Mouse (Mus musculus) macrophage (primary cell): Measurements from ENCODE around the gene Kcnd1. TPM values are rescaled to one million over a fixed set of nuclear protein-coding genes. Genes with fewer than 3 reads are reported as not detected.
"Not testable (repeated sequence)": the region's sequence is repeated elsewhere in the genome, so short reads cannot be mapped to it uniquely, and the experiment has no call there.

Source experiments
- H3K27ac ChIP-seq: fragments of 350-480 bp; formaldehyde crosslinking; 2 replicates; pipeline ENCODE4 v1.9.0; 2021
- H3K36me3 ChIP-seq: fragments of 350-480 bp; formaldehyde crosslinking; 2 replicates; pipeline ENCODE4 v1.9.0; 2021; ENCODE audit errors: inconsistent target
- H3K4me3 ChIP-seq: fragments of 350-480 bp; formaldehyde crosslinking; 2 replicates; pipeline ENCODE4 v1.9.0; 2021; ENCODE audit errors: inconsistent target
- H3K79me2 ChIP-seq: fragments of 350-480 bp; formaldehyde crosslinking; 2 replicates; pipeline ENCODE4 v1.9.0; 2021; ENCODE audit errors: inconsistent target
- WGBS: methylation state at CpG from one replicate; pipeline ENCODE4 v1.1.7; 2026; ENCODE audit warnings: inconsistent platforms; ENCODE audit not compliant: missing documents; 5-methylcytosine and 5-hydroxymethylcytosine counted together
- polyA plus RNA-seq: library from polyadenylated mRNA; stranded (reverse); fragments of 250-400 nt; gene quantifications from 3 replicates; pipeline ENCODE4 v1.2.4, GENCODE M21; 2018; ENCODE audit warnings: inconsistent platforms
- total RNA-seq, 78 experiments: library from RNA; depleted of rRNA; stranded (reverse); fragments of 250-400 nt; gene quantifications; 1 replicate in 9 of 78; 2 replicates in 24 of 78; 3 replicates in 43 of 78; 4 replicates in 2 of 78; pipeline ENCODE4 v1.2.4; 2018; ENCODE audit warnings: inconsistent platforms in 56 of 78

Kcnd1 gene
- total RNA-seq (2018; cell fraction: chromatin; rRNA removed), result 1 to 10 TPM in 18 of 26 experiments, under 1 TPM in 8; 0.29 to 3.0 (median 1.7) TPM
- 1 to 10 TPM in 6 of 26 experiments, under 1 TPM in 19, not detected in 1; 0.04 to 1.8 (median 0.22) TPM for total RNA-seq (2018; cell fraction: cytosol; rRNA removed)
- total RNA-seq (2018; cell fraction: nucleus; rRNA removed), result 1 to 10 TPM in 21 of 26 experiments, under 1 TPM in 5; 0.46 to 4.3 (median 1.3) TPM
- polyA plus RNA-seq, result 0.03 to 0.06 TPM (median 0.04 TPM) in 3 replicates

GRCm38 (mm10) chrX:7821865-7822779 lies at the start of gene Kcnd1:
Kcnd1 (plus strand) TSS chrX:7822289.
- Histone ChIP-seq H3K27ac (no peak within 1 kb of the TSS), H3K4me3 (no peak within 1 kb of the TSS), H3K79me2 (no peaks in the 10 kb centered on the region), H3K36me3 (no peaks in the 10 kb centered on the region)
- WGBS, result 21% methylated on average over 22 of the region's 24 CpGs

DNA sequence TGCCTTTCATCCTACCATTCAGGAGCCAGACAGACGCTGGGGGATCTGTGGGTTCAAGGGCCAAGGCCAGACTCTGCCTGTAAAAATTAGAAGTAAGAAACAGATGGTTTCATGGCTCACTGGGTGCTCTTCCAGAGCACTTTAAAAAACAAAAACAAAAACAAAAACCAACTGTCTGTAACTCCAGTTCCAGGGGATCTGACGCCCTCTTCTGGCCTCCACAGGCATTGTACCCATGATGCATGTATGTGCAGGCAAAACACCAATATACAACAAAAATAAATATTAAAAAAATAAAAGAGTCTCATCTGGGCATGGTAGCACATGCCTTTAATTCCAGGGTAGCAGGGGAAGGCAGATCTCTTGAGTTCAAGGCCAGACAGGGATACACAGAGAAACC lies 49.3 kb upstream of the Kcnd1 start:
- H3K27ac ChIP-seq, result no peak overlapping the region
- peaks cover 9% of the 10 kb centered on the region; the same call in 1 of the 2 replicates for H3K36me3 ChIP-seq
- peaks cover 13% of the 10 kb centered on the region; the same call in 1 of the 2 replicates for H3K79me2 ChIP-seq
- H3K4me3 ChIP-seq, result no peak overlapping the region
- WGBS, result 45% methylated on average over 2 of the region's 2 CpGs

- Histone ChIP-seq H3K36me3 (peaks cover 9% of the 10 kb centered on the region; the same call in 1 of the 2 replicates), H3K4me3 (no peak overlapping the region), H3K27ac (no peak overlapping the region), H3K79me2 (no peaks in the 10 kb centered on the region; the same call in 1 of the 2 replicates)
- WGBS, result 85% methylated on average over 5 of the region's 9 CpGs
Measured at GRCm38 (mm10) chrX:7775501-7776205, 46.4 kb upstream of the Kcnd1 start.

DNA sequence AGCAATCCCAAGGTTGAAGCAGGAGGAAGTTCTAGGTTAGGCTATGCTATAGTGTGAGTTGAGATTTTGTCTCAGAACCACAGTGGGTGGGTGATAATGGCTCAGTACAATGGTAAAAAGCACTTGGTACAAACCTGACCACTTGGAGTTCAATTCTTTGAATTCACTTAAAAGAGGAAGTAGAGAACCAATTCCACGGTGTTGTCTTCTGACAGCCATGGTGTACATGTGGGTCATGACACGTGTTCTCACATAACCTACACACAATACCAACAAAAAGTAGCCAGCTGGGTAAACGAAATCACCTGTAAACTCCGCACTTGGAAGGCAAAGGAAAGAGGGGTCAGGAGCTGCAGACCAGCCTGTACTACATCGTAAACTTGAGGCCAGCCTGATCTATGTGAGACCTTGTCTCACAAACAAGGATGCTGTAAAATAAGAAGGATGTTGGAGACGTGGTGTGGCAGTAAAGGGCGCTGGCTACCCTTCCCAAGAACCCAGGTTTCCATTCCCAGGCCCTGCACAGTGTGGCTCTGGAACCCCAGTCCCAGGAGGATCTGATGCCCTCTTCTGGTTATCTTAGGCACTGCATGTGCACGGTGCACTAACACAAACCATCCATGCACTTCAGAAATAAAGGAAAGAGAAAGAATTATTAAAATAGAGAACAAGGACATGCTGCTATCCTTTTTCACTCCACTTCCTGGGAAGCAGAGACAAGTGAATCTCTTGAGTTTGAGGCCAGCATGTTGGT lies 45.6 kb upstream of the Kcnd1 start:
- H3K4me3 ChIP-seq, result no peak overlapping the region
- no peak overlapping the region for H3K27ac ChIP-seq
- H3K79me2 ChIP-seq, result no peaks in the 10 kb centered on the region; the same call in 1 of the 2 replicates
- peaks cover 9% of the 10 kb centered on the region; the same call in 1 of the 2 replicates for H3K36me3 ChIP-seq
- 42% methylated on average over 5 of the region's 8 CpGs for WGBS

GRCm38 (mm10) chrX:7778450-7779244 lies 43.4 kb upstream of the Kcnd1 start:
- H3K36me3 ChIP-seq, result peaks cover 9% of the 10 kb centered on the region; the same call in 1 of the 2 replicates
- no peak overlapping the region for H3K27ac ChIP-seq
- no peak overlapping the region for H3K4me3 ChIP-seq
- WGBS, result 57% methylated on average over 3 of the region's 7 CpGs
- H3K79me2 ChIP-seq, result no peaks in the 10 kb centered on the region

- Histone ChIP-seq H3K79me2 (no peaks in the 10 kb centered on the region), H3K4me3 (no peak overlapping the region), H3K36me3 (0 out of 2 replicates have a peak, but pooled peaks cover 2% of the 10 kb centered on the region), H3K27ac (no peak overlapping the region)
- WGBS, result 34% methylated on average over 3 of the region's 3 CpGs
Measured at GRCm38 (mm10) chrX:7779294-7779693, 42.8 kb upstream of the Kcnd1 start.

GRCm38 (mm10) chrX:7782603-7783092 lies 39.4 kb upstream of the Kcnd1 start:
- Histone ChIP-seq H3K4me3 (no peak overlapping the region), H3K79me2 (no peaks in the 10 kb centered on the region), H3K36me3 (no peaks in the 10 kb centered on the region), H3K27ac (no peak overlapping the region)
- 90% methylated on average over 3 of the region's 4 CpGs for WGBS

DNA sequence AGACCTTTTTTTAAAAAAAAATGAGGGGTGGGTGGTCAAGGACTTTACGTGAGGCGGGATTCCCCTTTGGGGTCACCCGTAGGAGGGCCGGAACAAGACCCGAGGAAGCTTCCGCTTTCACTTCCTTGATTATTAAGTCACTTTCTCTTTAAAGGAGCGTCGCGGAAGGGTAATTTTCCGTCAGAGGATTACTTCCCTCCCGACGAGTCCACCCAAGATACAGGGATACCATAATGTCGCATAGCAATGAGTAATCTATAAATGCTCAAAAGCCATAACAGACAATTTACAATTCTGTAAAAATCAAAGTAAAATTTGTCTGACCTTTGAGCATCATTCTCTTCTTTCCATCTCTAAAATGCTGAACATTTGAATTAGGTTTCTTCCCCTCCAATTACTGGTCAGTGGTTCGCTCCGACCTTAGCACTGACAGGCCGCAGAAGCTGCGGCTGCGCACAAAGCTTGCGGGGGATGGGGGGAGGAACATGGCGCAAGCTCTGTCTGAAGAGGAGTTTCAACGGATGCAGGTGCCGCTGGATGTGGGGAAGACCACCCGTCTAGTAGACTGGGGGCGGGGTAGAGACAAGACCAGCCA lies 32.5 kb upstream of the Kcnd1 start, which contains the start of gene Gripap1:
TSS of gene Gripap1 (plus strand) at position 224 of the 595 bp plus-strand sequence.
- Histone ChIP-seq H3K4me3 (peak within 1 kb of the TSS; percentile 65), H3K27ac (peak within 1 kb of the TSS; percentile 80), H3K79me2 (peaks cover 22% of the 10 kb centered on the region), H3K36me3 (no peaks in the 10 kb centered on the region)
- WGBS, result 16% methylated on average over 17 of the region's 24 CpGs

GRCm38 (mm10) chrX:7790309-7790708 lies 31.8 kb upstream of the Kcnd1 start:
- Histone ChIP-seq H3K27ac (peak overlapping the region; percentile 80), H3K4me3 (peak overlapping the region; percentile 65), H3K79me2 (peaks cover 22% of the 10 kb centered on the region), H3K36me3 (no peaks in the 10 kb centered on the region)
- WGBS, result 21% methylated on average over 5 of the region's 5 CpGs

DNA sequence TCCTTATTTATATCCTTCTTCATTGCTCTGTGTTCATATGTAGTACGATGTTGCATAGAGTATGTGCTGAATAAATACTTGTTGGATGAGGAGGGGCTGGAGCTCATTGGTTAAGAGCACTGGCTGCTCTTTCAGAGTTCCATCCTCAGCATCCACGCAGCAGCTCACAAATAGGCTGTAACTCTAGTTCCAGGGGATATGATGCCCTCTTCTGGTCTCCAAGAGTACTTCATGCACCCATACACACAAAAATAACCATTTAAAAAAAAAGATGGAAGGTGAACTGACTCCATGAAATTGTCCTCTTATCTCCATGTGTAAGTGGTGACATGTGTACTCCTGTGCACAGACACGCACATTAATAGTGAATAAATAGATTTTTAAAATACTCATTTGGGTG lies 28.7 kb upstream of the Kcnd1 start:
- Histone ChIP-seq H3K79me2 (peaks cover 22% of the 10 kb centered on the region), H3K4me3 (no peak overlapping the region), H3K36me3 (no peaks in the 10 kb centered on the region), H3K27ac (no peak overlapping the region)
- 87% methylated on average over 2 of the region's 3 CpGs for WGBS

DNA sequence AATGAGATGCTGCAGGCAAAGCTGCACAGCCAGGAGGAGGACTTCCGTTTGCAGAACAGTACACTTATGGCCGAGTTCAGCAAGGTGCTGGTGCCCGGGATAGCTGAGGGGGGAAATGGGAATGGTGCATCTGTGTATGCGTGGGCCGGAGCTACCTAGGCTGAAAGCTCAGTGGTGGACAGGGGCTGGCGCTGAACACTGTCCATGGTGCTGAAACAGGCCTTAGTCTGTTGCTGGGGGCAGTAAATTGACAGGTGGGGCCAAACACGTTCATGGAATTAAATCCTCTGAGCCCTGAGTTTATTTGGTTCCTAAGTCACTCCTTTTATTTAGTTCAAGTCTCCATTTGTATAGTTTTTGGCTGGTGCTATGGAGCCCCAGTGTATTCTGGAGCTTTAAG lies 27.1 kb upstream of the Kcnd1 start:
- whole genome bisulfite sequencing, result 76% methylated on average over 6 of the region's 7 CpGs
- Histone ChIP-seq H3K79me2 (peaks cover 21% of the 10 kb centered on the region), H3K36me3 (no peaks in the 10 kb centered on the region)

GRCm38 (mm10) chrX:7797327-7797726 lies 24.8 kb upstream of the Kcnd1 start:
- no peak overlapping the region for H3K4me3 ChIP-seq
- H3K79me2 ChIP-seq, result no peaks in the 10 kb centered on the region; the same call in 1 of the 2 replicates
- no peak overlapping the region for H3K27ac ChIP-seq
- H3K36me3 ChIP-seq, result no peaks in the 10 kb centered on the region
- 100% methylated on average over 3 of the region's 3 CpGs for WGBS

More for the DNA sequence above, 27.1 kb upstream of the Kcnd1 start:
- H3K27ac ChIP-seq, result no peak overlapping the region
- H3K4me3 ChIP-seq, result no peak overlapping the region

- 80% methylated on average over 1 of the region's 2 CpGs for WGBS
- H3K27ac ChIP-seq, H3K79me2 ChIP-seq, H3K36me3 ChIP-seq, H3K4me3 ChIP-seq: not testable (repeated sequence)
Measured at GRCm38 (mm10) chrX:7802157-7802556, 19.9 kb upstream of the Kcnd1 start.
